Mouse (Mus musculus): ENCODE measurements at regions not wholly inside any gene's neighbourhood (a gene's known extent, or its start where the extent isn't known, plus 50 kb on each side); places are given as distances from the start of the nearest gene placed in this dataset.

- peak; percentile 52 for DNase-seq
Measured at GRCm38 (mm10) chr1:174999265-175000200, 77.9 kb upstream of the Grem2 start.

- no peak for DNase-seq
Measured at GRCm38 (mm10) chr1:174992520-174992919, 70.9 kb upstream of the Grem2 start.

- DNase-seq, result peak; percentile 6
Measured at GRCm38 (mm10) chr1:174988590-174988989, 67.0 kb upstream of the Grem2 start.

DNA sequence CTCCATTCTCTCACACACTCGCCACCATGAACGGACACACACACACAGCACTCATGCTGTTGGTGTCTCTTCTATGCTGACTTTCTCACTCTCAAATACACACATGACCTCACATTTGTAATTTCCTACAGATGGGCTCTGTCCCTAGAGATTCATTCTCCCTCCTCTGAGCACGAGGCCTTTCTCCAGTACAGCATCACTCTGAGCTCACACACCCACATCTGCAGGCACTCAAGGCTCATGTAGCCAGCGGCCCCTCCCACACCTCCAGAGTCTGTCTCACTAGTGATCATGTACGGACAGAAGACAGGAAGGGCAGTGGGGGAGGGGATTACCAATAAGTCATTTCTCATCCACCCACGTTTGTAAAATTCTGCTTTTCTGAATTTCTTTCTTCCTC is 50.3 kb upstream of the Grem2 start:
- DNase-seq, result no peak
